Mouse (Mus musculus) CH12.LX (cell line): ENCODE measurements around the gene Ssh2. TPM values are rescaled to one million over a fixed set of nuclear protein-coding genes. Genes with fewer than 3 reads are reported as not detected.

Experiments used
- DNase-seq: peaks from one replicate; pipeline ENCODE4 v3.0.0-alpha.2; 2013; ENCODE audit errors: extremely low read depth
- H3K27ac ChIP-seq: 2 replicates; pipeline ENCODE4 v1.5.1; 2012; ENCODE audit warnings: low read depth, mild to moderate bottlenecking, control low read depth, moderate library complexity; ENCODE audit not compliant: insufficient read depth
- H3K27me3 ChIP-seq: replicated peaks from 2 replicates; pipeline ENCODE3; 2012; ENCODE audit warnings: inconsistent platforms
- H3K36me3 ChIP-seq, 2 experiments: replicated peaks in 1 of 2; 2 replicates each; pipeline versions ENCODE3 to v1.6.1; 2012; ENCODE audit warnings: inconsistent platforms in 1 of 2, low read length in 1 of 2, mild to moderate bottlenecking in 1 of 2, mixed read lengths in 1 of 2, moderate library complexity in 1 of 2; ENCODE audit not compliant: control insufficient read depth in 1 of 2, insufficient read depth in 1 of 2
- H3K4me1 ChIP-seq, 2 experiments: 2 replicates each; pipeline ENCODE4 v1.6.1; 2012; ENCODE audit warnings: inconsistent platforms in 1 of 2, moderate library complexity in 1 of 2; ENCODE audit not compliant: insufficient read depth in 2 of 2, control insufficient read depth in 1 of 2
- H3K4me2 ChIP-seq: 2 replicates; pipeline ENCODE4 v1.6.1; 2012; ENCODE audit warnings: low read depth, mild to moderate bottlenecking, control low read depth; ENCODE audit not compliant: poor library complexity, insufficient read depth, severe bottlenecking
- H3K4me3 ChIP-seq, 3 experiments: fragments of 150-350 bp in 1 of 3; sonication (generic) in 1 of 3; replicated peaks in 1 of 3; 2 replicates each; pipeline versions ENCODE3 to v1.5.1; 2011 to 2012; ENCODE audit warnings: low read depth in 2 of 3, low read length in 2 of 3, mild to moderate bottlenecking in 2 of 3, moderate library complexity in 2 of 3, control low read depth in 1 of 3, improper control_type of control experiment in 1 of 3, inconsistent platforms in 1 of 3, mixed read lengths in 1 of 3; ENCODE audit not compliant: poor library complexity in 1 of 3
- H3K79me2 ChIP-seq: replicated peaks from 2 replicates; pipeline ENCODE4 v1.6.1; 2012; ENCODE audit warnings: mild to moderate bottlenecking, moderate library complexity; ENCODE audit not compliant: control insufficient read depth, poor library complexity, insufficient read depth, severe bottlenecking; ENCODE audit errors: extremely low read depth
- H3K9ac ChIP-seq: 2 replicates; pipeline ENCODE4 v1.6.1; 2012; ENCODE audit warnings: low read depth, mild to moderate bottlenecking, control low read depth, moderate library complexity; ENCODE audit not compliant: insufficient read depth
- H3K9me3 ChIP-seq: replicated peaks from 2 replicates; pipeline ENCODE3; 2012; ENCODE audit warnings: low read length, inconsistent platforms, mixed read lengths
- BHLHE40 ChIP-seq: IDR thresholded peaks from 2 replicates; pipeline ENCODE4 v1.6.1; 2011; ENCODE audit warnings: mild to moderate bottlenecking, low read depth, low read length, improper control_type of control experiment
- CHD1 ChIP-seq: IDR thresholded peaks from 2 replicates; pipeline ENCODE4 v1.6.1; 2012; ENCODE audit warnings: low read depth, low read length, improper control_type of control experiment, inconsistent platforms
- CHD2 ChIP-seq: IDR thresholded peaks from 2 replicates; pipeline ENCODE4 v1.6.1; 2011; ENCODE audit warnings: low read length, improper control_type of control experiment
- ELF1 ChIP-seq: IDR thresholded peaks from 2 replicates; pipeline ENCODE4 v1.6.1; 2014; ENCODE audit warnings: low read depth, mild to moderate bottlenecking, inconsistent platforms, low read length, improper control_type of control experiment
- ETS1 ChIP-seq: conservative IDR thresholded peaks from 2 replicates; pipeline ENCODE4 v1.6.1; 2012; ENCODE audit warnings: low read depth, mild to moderate bottlenecking, inconsistent platforms, low read length, improper control_type of control experiment, moderate library complexity
- GABPA ChIP-seq: IDR thresholded peaks from 2 replicates; pipeline ENCODE4 v1.6.1; 2012; ENCODE audit warnings: low read depth, low read length, improper control_type of control experiment, inconsistent platforms; ENCODE audit not compliant: insufficient replicate concordance
- HCFC1 ChIP-seq: IDR thresholded peaks from 2 replicates; pipeline ENCODE4 v1.6.1; 2012; ENCODE audit warnings: low read depth, mild to moderate bottlenecking, inconsistent platforms, low read length, improper control_type of control experiment
- IRF4 ChIP-seq: IDR thresholded peaks from 2 replicates; pipeline ENCODE4 v1.6.1; 2014; ENCODE audit warnings: low read depth, mild to moderate bottlenecking, inconsistent platforms, low read length, improper control_type of control experiment
- JUN ChIP-seq: IDR thresholded peaks from 2 replicates; pipeline ENCODE4 v1.6.1; 2011; ENCODE audit warnings: low read depth, mild to moderate bottlenecking, low read length, improper control_type of control experiment, moderate library complexity; ENCODE audit not compliant: insufficient read depth
- KAT2A ChIP-seq: IDR thresholded peaks from 2 replicates; pipeline ENCODE4 v1.6.1; 2012; ENCODE audit warnings: low read length, improper control_type of control experiment, inconsistent platforms; ENCODE audit not compliant: insufficient replicate concordance
- MAFK ChIP-seq: IDR thresholded peaks from 2 replicates; pipeline ENCODE4 v1.6.1; 2011; ENCODE audit warnings: low read length, improper control_type of control experiment; ENCODE audit not compliant: insufficient replicate concordance
- MAZ ChIP-seq: IDR thresholded peaks from 2 replicates; pipeline ENCODE4 v1.6.1; 2012; ENCODE audit warnings: low read depth, mild to moderate bottlenecking, inconsistent platforms, low read length, improper control_type of control experiment, moderate library complexity
- MEF2A ChIP-seq: IDR thresholded peaks from 2 replicates; pipeline ENCODE4 v1.6.1; 2014; ENCODE audit warnings: low read depth, mild to moderate bottlenecking, inconsistent platforms, low read length, improper control_type of control experiment, borderline replicate concordance
- MYC ChIP-seq: IDR thresholded peaks from 2 replicates; pipeline ENCODE4 v1.6.1; 2011; ENCODE audit warnings: low read depth, mild to moderate bottlenecking, improper control_type of control experiment, low read length
- POLR2A ChIP-seq: IDR thresholded peaks from 2 replicates; pipeline ENCODE4 v1.6.1; 2011; ENCODE audit warnings: low read depth, mild to moderate bottlenecking, improper control_type of control experiment, low read length
- SIN3A ChIP-seq: IDR thresholded peaks from 2 replicates; pipeline ENCODE4 v1.6.1; 2012; ENCODE audit warnings: low read length, improper control_type of control experiment, inconsistent platforms
- TCF12 ChIP-seq: IDR thresholded peaks from 2 replicates; pipeline ENCODE4 v1.6.1; 2014; ENCODE audit warnings: low read depth, mild to moderate bottlenecking, inconsistent platforms, low read length, improper control_type of control experiment
- UBTF ChIP-seq: IDR thresholded peaks from 2 replicates; pipeline ENCODE4 v1.6.1; 2012; ENCODE audit warnings: low read depth, mild to moderate bottlenecking, inconsistent platforms, low read length, improper control_type of control experiment, moderate library complexity
- USF1 ChIP-seq: IDR thresholded peaks from 2 replicates; pipeline ENCODE4 v1.6.1; 2014; ENCODE audit warnings: low read depth, mild to moderate bottlenecking, inconsistent platforms, low read length, improper control_type of control experiment
- ZC3H11A ChIP-seq: IDR thresholded peaks from 2 replicates; pipeline ENCODE4 v1.6.1; 2012; ENCODE audit warnings: low read depth, mild to moderate bottlenecking, inconsistent platforms, low read length, improper control_type of control experiment
- ZKSCAN1 ChIP-seq: IDR thresholded peaks from 2 replicates; pipeline ENCODE4 v1.6.1; 2012; ENCODE audit warnings: low read depth, inconsistent platforms, low read length, improper control_type of control experiment, borderline replicate concordance
- ZMIZ1 ChIP-seq: IDR thresholded peaks from 2 replicates; pipeline ENCODE4 v1.6.1; 2012; ENCODE audit warnings: low read depth, mild to moderate bottlenecking, inconsistent platforms, low read length, improper control_type of control experiment
- ZNF384 ChIP-seq: IDR thresholded peaks from 2 replicates; pipeline ENCODE4 v1.6.1; 2012; ENCODE audit warnings: low read depth, low read length, improper control_type of control experiment, inconsistent platforms
- dilution Hi-C: fragments of 300-500 bp; cut with MboI; formaldehyde crosslinking; loops from 2 replicates; pipeline ENCODE4 v1.14.3; 2020; ENCODE audit warnings: low sequenced_read_pairs; ENCODE audit not compliant: extremely low pct_unique_long_range_greater_than_20kb, extremely low pct_ligation_motif_present
- in situ Hi-C: fragments of 300-500 bp; cut with MboI; formaldehyde crosslinking; loops from 3 replicates; pipeline ENCODE4 v1.14.3; 2019; ENCODE audit warnings: low sequenced_read_pairs, low pct_ligation_motif_present, low pct_unique_long_range_greater_than_20kb, mixed read lengths
- polyA plus RNA-seq: library from polyadenylated mRNA; unstranded; fragments of >175 nt; gene quantifications from 2 replicates; pipeline ENCODE4 v1.2.1, GENCODE M21; 2012; ENCODE audit warnings: low read depth; ENCODE audit not compliant: insufficient read length
- total RNA-seq, 2 experiments: library from RNA; depleted of rRNA; stranded (reverse); fragments of 300-350 nt in 1 of 2; fragments of >200 nt in 1 of 2; gene quantifications; 2 replicates each; pipeline ENCODE4 v1.2.3; 2012 to 2014

Ssh2 gene
- total and polyA plus RNA-seq, 3 experiments: 5.9 to 14.6 (median 6.3) TPM

DNA sequence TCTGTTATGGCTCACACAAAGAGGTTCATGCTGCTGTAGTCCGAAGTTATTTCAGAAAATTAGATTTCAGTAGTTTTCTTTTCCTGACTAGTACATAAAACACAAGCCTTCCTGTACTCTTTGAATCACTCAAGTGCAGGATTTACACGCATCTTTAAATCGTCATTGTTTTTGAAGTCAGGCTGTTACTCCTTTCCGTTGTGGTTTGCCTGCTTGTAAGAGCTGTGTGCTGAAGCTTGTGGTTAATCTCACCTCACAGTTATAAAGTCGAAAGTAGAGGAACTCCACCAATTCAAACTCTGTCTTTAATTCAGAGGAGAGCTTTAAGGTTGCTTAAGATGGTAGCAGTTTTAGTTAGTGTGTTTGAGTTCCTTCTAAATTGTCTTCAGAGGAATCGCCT is 132.9 kb downstream of the Ssh2 start:
- TF ChIP-seq MAZ (no peak), SIN3A (0 out of 2 replicates have a peak, but pooled peaks have one; percentile 3)
- in situ Hi-C loops: loop anchor here (5.0 to 10.0 kb wide), 2 partner anchors 37 to 96 kb away; no protein-coding TSS in a partner anchor
- dilution Hi-C loops: no loop called here
- Histone ChIP-seq H3K36me3 (peaks cover 0 to 5% of the 10 kb centered on the region in 2 experiments), H3K9me3 (no peaks in the 10 kb centered on the region), H3K9ac (peak overlapping the region; percentile 68), H3K27me3 (no peaks in the 10 kb centered on the region), H3K27ac (no peak overlapping the region), H3K4me2 (peak overlapping the region; percentile 97), H3K4me3 (peak overlapping the region; percentile 57 to 83 (median 67)), H3K4me1 (peaks cover 3 to 18% of the 10 kb centered on the region in 2 experiments; a peak in 3 of 4 replicates), H3K79me2 (peaks cover 4% of the 10 kb centered on the region)
- DNase-seq: no peak

DNA sequence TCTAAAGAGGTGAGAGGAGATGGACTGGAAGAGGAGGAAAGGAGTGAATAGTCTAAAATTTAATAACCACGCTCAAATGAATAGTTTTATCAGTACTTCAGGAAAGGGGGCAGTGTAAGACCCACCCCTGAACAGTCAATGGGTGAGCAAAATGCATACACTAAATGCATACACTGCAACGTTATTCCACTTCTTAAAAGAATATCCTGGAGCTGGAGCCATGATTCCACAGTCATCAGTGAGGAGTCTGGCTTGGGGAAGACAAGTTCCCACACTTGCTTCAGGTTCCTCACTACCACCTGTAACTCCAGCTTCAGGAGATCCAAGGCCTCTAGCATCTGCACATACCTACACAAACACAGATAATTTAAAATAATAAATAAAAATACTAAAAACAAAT is 133.6 kb downstream of the Ssh2 start:
- in situ Hi-C loops (loop anchor here (5.0 to 10.0 kb wide), 2 partner anchors 37 to 95 kb away; no protein-coding TSS in a partner anchor), dilution Hi-C loops (no loop called here)
- Histone ChIP-seq H3K4me3 (no peak overlapping the region), H3K27me3 (no peaks in the 10 kb centered on the region), H3K4me2 (peak overlapping the region; percentile 9; the same call in 1 of the 2 replicates), H3K27ac (no peak overlapping the region), H3K4me1 (peaks cover 3 to 20% of the 10 kb centered on the region in 2 experiments; a peak in 3 of 4 replicates), H3K79me2 (peaks cover 4% of the 10 kb centered on the region), H3K9me3 (no peaks in the 10 kb centered on the region), H3K36me3 (peaks cover 0 to 5% of the 10 kb centered on the region in 2 experiments), H3K9ac (no peak overlapping the region)
- DNase-seq: no peak
- TF ChIP-seq BHLHE40 (no peak), TCF12 (no peak)

DNA sequence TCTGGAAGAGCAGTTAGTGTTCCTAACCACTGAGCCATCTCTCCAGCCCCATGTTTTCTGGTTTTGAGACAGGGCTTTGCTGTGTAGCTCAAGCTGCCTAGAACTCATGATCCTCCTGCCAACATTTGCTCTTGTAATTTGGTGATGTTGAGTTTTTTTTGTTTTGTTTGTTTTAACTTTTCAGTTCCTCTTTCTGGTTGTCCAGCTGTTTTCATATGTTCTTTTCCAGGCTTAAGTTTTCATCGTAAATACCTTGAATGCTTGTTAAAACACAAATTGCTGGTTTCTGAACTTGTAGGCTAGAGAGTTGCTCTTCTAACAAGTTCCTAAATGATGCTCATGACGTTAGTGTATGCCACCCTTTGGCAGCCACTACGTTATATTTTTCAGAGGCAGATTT is 139.0 kb downstream of the Ssh2 start:
- no peak overlapping the region for H3K4me3 ChIP-seq
- peak; percentile 28 for DNase-seq
- in situ Hi-C loops: no loop called here
- no peaks in the 10 kb centered on the region for H3K9me3 ChIP-seq
- H3K4me2 ChIP-seq: no peak overlapping the region
- H3K4me1 ChIP-seq: peaks cover 3 to 11% of the 10 kb centered on the region in 2 experiments
- H3K27me3 ChIP-seq: no peaks in the 10 kb centered on the region
- peaks cover 0 to 5% of the 10 kb centered on the region in 2 experiments for H3K36me3 ChIP-seq
- dilution Hi-C loops: no loop called here
- H3K79me2 ChIP-seq: no peaks in the 10 kb centered on the region; the same call in none of the 2 replicates
- no peak overlapping the region for H3K9ac ChIP-seq
- H3K27ac ChIP-seq: no peak overlapping the region
- TF ChIP-seq POLR2A (no peak), ZNF384 (peak; percentile 80), BHLHE40 (0 out of 2 replicates have a peak, but pooled peaks have one; percentile 10), SIN3A (peak; percentile 74; the same call in 1 of the 2 replicates), ELF1 (0 out of 2 replicates have a peak, but pooled peaks have one; percentile 23), ZKSCAN1 (peak; percentile 75; the same call in 1 of the 2 replicates), KAT2A (no peak), GABPA (no peak), MEF2A (0 out of 2 replicates have a peak, but pooled peaks have one; percentile 54), UBTF (no peak), MYC (0 out of 2 replicates have a peak, but pooled peaks have one; percentile 51), USF1 (no peak), CHD2 (no peak), MAZ (no peak), JUN (no peak), CHD1 (no peak), ZC3H11A (no peak), ZMIZ1 (no peak), TCF12 (peak; percentile 57), MAFK (0 out of 2 replicates have a peak, but pooled peaks have one; percentile 5), ETS1 (peak; percentile 73), IRF4 (peak; percentile 97), HCFC1 (no peak)
